Mouse (Mus musculus): ENCODE measurements around the gene Ugt1a9. TPM values are rescaled to one million over a fixed set of nuclear protein-coding genes. Genes with fewer than 3 reads are reported as not detected.
"Not testable (repeated sequence)": the region's sequence is repeated elsewhere in the genome, so short reads cannot be mapped to it uniquely, and the experiment has no call there.

Gene Ugt1a9
- total and polyA plus RNA-seq, 3 experiments = not detected

DNA sequence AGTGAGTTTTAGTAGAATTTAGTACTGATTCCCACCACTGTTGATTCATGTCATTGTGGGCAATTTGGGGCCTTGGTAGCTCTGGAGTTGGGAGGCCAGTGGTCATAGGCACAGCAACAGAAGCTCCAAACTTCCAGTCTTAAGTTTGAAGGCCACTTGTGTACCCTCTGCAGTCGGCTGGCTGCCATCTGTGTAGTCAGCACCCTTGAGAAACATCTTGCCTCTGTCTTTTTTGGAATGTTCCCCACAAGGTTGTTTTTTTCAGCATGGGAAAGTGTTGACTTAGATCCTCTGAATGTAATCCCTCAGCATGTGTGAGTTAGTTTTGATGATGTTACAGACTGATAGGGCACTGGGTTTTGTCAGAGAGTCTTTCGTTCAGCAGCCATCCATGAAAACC is 29.1 kb downstream of the Ugt1a9 start:
- H3K4me3 ChIP-seq (replicated peaks in 1 of 3; ENCODE audit: low read depth in 2 of 3, low read length in 2 of 3, poor library complexity in 1 of 3); in situ Hi-C loops (cut with MboI; ENCODE audit: low pct_ligation_motif_present, low pct_unique_long_range_greater_than_20kb, low sequenced_read_pairs); H3K27me3 ChIP-seq (replicated peaks); H3K36me3 ChIP-seq (replicated peaks in 1 of 2; ENCODE audit: control insufficient read depth in 1 of 2, insufficient read depth in 1 of 2, low read length in 1 of 2); DNase-seq (ENCODE audit: extremely low read depth); H3K9me3 ChIP-seq (replicated peaks; ENCODE audit: low read length); H3K4me2 ChIP-seq (ENCODE audit: insufficient read depth, low read depth, poor library complexity, severe bottlenecking); H3K79me2 ChIP-seq (replicated peaks; ENCODE audit: control insufficient read depth, extremely low read depth, insufficient read depth, poor library complexity, severe bottlenecking); H3K27ac ChIP-seq (ENCODE audit: insufficient read depth, low read depth); dilution Hi-C loops (cut with MboI; ENCODE audit: extremely low pct_ligation_motif_present, extremely low pct_unique_long_range_greater_than_20kb, low sequenced_read_pairs); H3K9ac ChIP-seq (ENCODE audit: insufficient read depth, low read depth): not testable (repeated sequence)
- peaks cover 0 to 29% of the 10 kb centered on the region in 2 experiments; a peak in 2 of 4 replicates for H3K4me1 ChIP-seq (ENCODE audit: control insufficient read depth in 1 of 2, insufficient read depth in 2 of 2)

DNA sequence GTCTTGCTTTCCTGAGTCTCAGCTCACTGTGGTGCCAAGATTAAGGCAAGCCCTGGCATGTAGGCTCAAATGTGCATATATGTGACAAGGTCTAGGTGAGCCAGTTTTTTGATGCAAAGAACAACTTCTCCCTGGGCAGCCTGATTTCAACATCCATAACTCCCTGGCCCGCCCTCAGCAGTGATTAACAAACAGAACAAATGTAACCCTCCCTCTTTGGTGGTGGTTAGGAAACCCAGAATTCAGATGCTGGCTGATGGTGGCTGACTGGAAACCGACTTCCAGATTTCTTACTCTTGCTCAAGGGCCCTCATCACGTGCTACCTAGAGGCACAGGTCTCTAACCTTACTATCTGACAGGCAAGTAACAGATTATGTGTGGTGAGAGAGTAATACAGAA is 32.4 kb downstream of the Ugt1a9 start, which contains the start of gene Ugt1a6b:
Ugt1a6b (plus strand) TSS at position 234 of the 400 bp plus-strand sequence.
- H3K27ac ChIP-seq (ENCODE audit: insufficient read depth, low read depth); H3K36me3 ChIP-seq (replicated peaks in 1 of 2; ENCODE audit: control insufficient read depth in 1 of 2, insufficient read depth in 1 of 2, low read length in 1 of 2); H3K4me2 ChIP-seq (ENCODE audit: insufficient read depth, low read depth, poor library complexity, severe bottlenecking); H3K9me3 ChIP-seq (replicated peaks; ENCODE audit: low read length); H3K79me2 ChIP-seq (replicated peaks; ENCODE audit: control insufficient read depth, extremely low read depth, insufficient read depth, poor library complexity, severe bottlenecking); H3K27me3 ChIP-seq (replicated peaks); DNase-seq (ENCODE audit: extremely low read depth); in situ Hi-C loops (cut with MboI; ENCODE audit: low pct_ligation_motif_present, low pct_unique_long_range_greater_than_20kb, low sequenced_read_pairs); H3K9ac ChIP-seq (ENCODE audit: insufficient read depth, low read depth); H3K4me3 ChIP-seq (replicated peaks in 1 of 3; ENCODE audit: low read depth in 2 of 3, low read length in 2 of 3, poor library complexity in 1 of 3); dilution Hi-C loops (cut with MboI; ENCODE audit: extremely low pct_ligation_motif_present, extremely low pct_unique_long_range_greater_than_20kb, low sequenced_read_pairs): not testable (repeated sequence)
- peaks cover 0 to 28% of the 10 kb centered on the region in 2 experiments; a peak in 2 of 4 replicates for H3K4me1 ChIP-seq (ENCODE audit: control insufficient read depth in 1 of 2, insufficient read depth in 2 of 2)

DNA sequence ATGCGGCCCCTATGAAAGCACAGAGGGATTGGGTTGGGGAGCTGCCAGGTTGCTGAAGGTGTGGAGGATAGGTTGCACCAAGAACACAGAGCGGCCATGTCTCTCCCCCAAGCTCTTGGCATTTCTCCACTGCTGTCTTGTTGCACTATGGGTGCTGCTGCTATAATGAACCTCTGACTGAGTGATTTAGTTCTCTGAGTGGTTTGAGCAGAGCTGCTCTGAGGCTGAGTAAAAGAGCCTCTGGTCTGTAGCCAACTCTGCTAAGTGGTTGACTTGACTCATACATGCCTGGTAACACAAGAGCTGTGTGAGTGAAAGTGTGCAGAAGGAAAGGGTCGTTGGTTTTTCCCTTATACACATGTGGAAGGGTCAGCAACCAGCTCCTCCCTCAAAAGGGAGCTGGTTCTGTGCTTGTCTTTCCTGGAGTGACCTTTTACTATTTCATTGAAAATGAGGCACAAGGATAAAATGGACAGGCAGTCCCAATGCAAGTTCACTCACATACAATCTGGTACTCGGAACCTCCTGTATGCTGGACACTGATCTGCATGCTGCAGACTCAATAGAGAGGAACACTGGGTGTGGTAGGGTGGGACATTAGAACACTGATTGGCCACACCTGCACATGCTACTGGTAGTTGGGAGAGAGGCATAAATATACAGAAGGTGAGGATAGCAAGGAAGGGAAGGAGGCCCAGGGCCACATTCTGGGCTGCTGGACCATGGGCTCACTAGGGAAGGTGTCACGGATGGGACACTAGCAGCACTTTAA is 33.3 kb downstream of the Ugt1a9 start:
- in situ Hi-C loops (cut with MboI; ENCODE audit: low pct_ligation_motif_present, low pct_unique_long_range_greater_than_20kb, low sequenced_read_pairs); H3K27ac ChIP-seq (ENCODE audit: insufficient read depth, low read depth); H3K9me3 ChIP-seq (replicated peaks; ENCODE audit: low read length); H3K27me3 ChIP-seq (replicated peaks); DNase-seq (ENCODE audit: extremely low read depth); H3K4me2 ChIP-seq (ENCODE audit: insufficient read depth, low read depth, poor library complexity, severe bottlenecking); H3K36me3 ChIP-seq (replicated peaks in 1 of 2; ENCODE audit: control insufficient read depth in 1 of 2, insufficient read depth in 1 of 2, low read length in 1 of 2); H3K9ac ChIP-seq (ENCODE audit: insufficient read depth, low read depth); dilution Hi-C loops (cut with MboI; ENCODE audit: extremely low pct_ligation_motif_present, extremely low pct_unique_long_range_greater_than_20kb, low sequenced_read_pairs); H3K79me2 ChIP-seq (replicated peaks; ENCODE audit: control insufficient read depth, extremely low read depth, insufficient read depth, poor library complexity, severe bottlenecking); H3K4me3 ChIP-seq (replicated peaks in 1 of 3; ENCODE audit: low read depth in 2 of 3, low read length in 2 of 3, poor library complexity in 1 of 3): not testable (repeated sequence)
- peaks cover 0 to 26% of the 10 kb centered on the region in 2 experiments; a peak in 2 of 4 replicates for H3K4me1 ChIP-seq (ENCODE audit: control insufficient read depth in 1 of 2, insufficient read depth in 2 of 2)

- DNase-seq (ENCODE audit: extremely low read depth) = no peak
- no peak overlapping the region for H3K27ac ChIP-seq (ENCODE audit: insufficient read depth, low read depth)
- dilution Hi-C loops (cut with MboI; ENCODE audit: extremely low pct_ligation_motif_present, extremely low pct_unique_long_range_greater_than_20kb, low sequenced_read_pairs) = no loop called here
- no peaks in the 10 kb centered on the region for H3K27me3 ChIP-seq (replicated peaks)
- peaks cover 0 to 2% of the 10 kb centered on the region in 2 experiments for H3K36me3 ChIP-seq (replicated peaks in 1 of 2; ENCODE audit: control insufficient read depth in 1 of 2, insufficient read depth in 1 of 2, low read length in 1 of 2)
- peaks cover 0 to 30% of the 10 kb centered on the region in 2 experiments; a peak in 2 of 4 replicates for H3K4me1 ChIP-seq (ENCODE audit: control insufficient read depth in 1 of 2, insufficient read depth in 2 of 2)
- TF ChIP-seq TCF12 (IDR thresholded peaks at IDR 0.05; ENCODE audit: low read depth, low read length) (no peak), TBP (conservative IDR thresholded peaks at IDR 0.05; ENCODE audit: low read depth, low read length) (no peak), JUN (IDR thresholded peaks at IDR 0.05; ENCODE audit: insufficient read depth, low read depth, low read length) (no peak), GABPA (IDR thresholded peaks at IDR 0.05; ENCODE audit: insufficient replicate concordance, low read depth, low read length) (no peak), RAD21 (IDR thresholded peaks at IDR 0.05; ENCODE audit: low read depth, low read length) (no peak), RCOR1 (conservative IDR thresholded peaks at IDR 0.05; ENCODE audit: low read depth, low read length) (no peak), KAT2A (IDR thresholded peaks at IDR 0.05; ENCODE audit: insufficient replicate concordance, low read length) (no peak), MAX (IDR thresholded peaks at IDR 0.05; ENCODE audit: low read length) (no peak)
- in situ Hi-C loops (cut with MboI; ENCODE audit: low pct_ligation_motif_present, low pct_unique_long_range_greater_than_20kb, low sequenced_read_pairs) = no loop called here
- no peak overlapping the region for H3K4me2 ChIP-seq (ENCODE audit: insufficient read depth, low read depth, poor library complexity, severe bottlenecking)
- H3K9ac ChIP-seq (ENCODE audit: insufficient read depth, low read depth) = no peak overlapping the region
- H3K4me3 ChIP-seq (replicated peaks in 1 of 3; ENCODE audit: low read depth in 2 of 3, low read length in 2 of 3, poor library complexity in 1 of 3) = no peak overlapping the region
- H3K79me2 ChIP-seq (replicated peaks; ENCODE audit: control insufficient read depth, extremely low read depth, insufficient read depth, poor library complexity, severe bottlenecking) = no peaks in the 10 kb centered on the region
- H3K9me3 ChIP-seq (replicated peaks; ENCODE audit: low read length) = no peaks in the 10 kb centered on the region
Observed at GRCm38 (mm10) chr1:88104667-88105430, 34.2 kb downstream of the Ugt1a9 start.

Measured in CH12.LX (cell line).